Mouse (Mus musculus): ENCODE measurements around the gene Polr2l. TPM values are rescaled to one million over a fixed set of nuclear protein-coding genes. Genes with fewer than 3 reads are reported as not detected.

The Polr2l gene
- total RNA-seq, 2 experiments from 2014 or later = 43.9 to 50.4 TPM

GRCm38 (mm10) chr7:141435129-141435855 is 39.6 kb downstream of the Polr2l start:
- DNase-seq (ENCODE audit: low spot score in 2 of 2) = peak in 1 of 2 experiments; percentile 61

GRCm38 (mm10) chr7:141434464-141434863 is 40.5 kb downstream of the Polr2l start:
- DNase-seq (ENCODE audit: low spot score in 2 of 2) = peak; percentile 70 to 78

GRCm38 (mm10) chr7:141433517-141434400 is 41.2 kb downstream of the Polr2l start:
- DNase-seq (ENCODE audit: low spot score in 2 of 2) = no peak

GRCm38 (mm10) chr7:141432741-141433516 is 42.0 kb downstream of the Polr2l start:
- no peak for DNase-seq (ENCODE audit: low spot score in 2 of 2)

GRCm38 (mm10) chr7:141432186-141432611 is 42.7 kb downstream of the Polr2l start:
- no peak for DNase-seq (ENCODE audit: low spot score in 2 of 2)

- DNase-seq (ENCODE audit: low spot score in 2 of 2) = no peak
These were observed 43.3 kb downstream of the Polr2l start for GRCm38 (mm10) chr7:141431434-141432185.

GRCm38 (mm10) chr7:141430585-141431240 is 44.2 kb downstream of the Polr2l start:
- no peak for DNase-seq (ENCODE audit: low spot score in 2 of 2)

GRCm38 (mm10) chr7:141429840-141430584 is 44.9 kb downstream of the Polr2l start:
- no peak for DNase-seq (ENCODE audit: low spot score in 2 of 2)

- peak; percentile 81 to 88 for DNase-seq (ENCODE audit: low spot score in 2 of 2)
These were observed 45.6 kb downstream of the Polr2l start, which contains the start of gene Cend1 for GRCm38 (mm10) chr7:141429310-141429709. TSS of gene Cend1 (minus strand) at chr7:141429491.

- DNase-seq (ENCODE audit: low spot score in 2 of 2) = no peak
These were observed 46.2 kb downstream of the Polr2l start for GRCm38 (mm10) chr7:141428701-141429100.

GRCm38 (mm10) chr7:141426948-141427730 is 47.8 kb downstream of the Polr2l start:
- DNase-seq (ENCODE audit: low spot score in 2 of 2) = no peak

GRCm38 (mm10) chr7:141423811-141424210 is 51.1 kb downstream of the Polr2l start:
- no peak for DNase-seq (ENCODE audit: low spot score in 2 of 2)

Other genes starting within 250 kb of the Polr2l start
- 10 to 100 TPM; 66.9 to 77.2 TPM for gene Phrf1, start 246.3 kb downstream of the Polr2l start, total RNA-seq (2021)
- gene Irf7, start 208.7 kb downstream of the Polr2l start, total RNA-seq (2021) = 1 to 10 TPM in 1 of 2 experiments, under 1 TPM in 1; 0.46 to 1.3 TPM
- not detected for gene Cdhr5, start 198.3 kb downstream of the Polr2l start, total RNA-seq (2021)
- not detected for gene Sct, start 196.0 kb downstream of the Polr2l start, total RNA-seq (2021)
- gene Drd4, start 183.1 kb downstream of the Polr2l start, total RNA-seq (2021) = under 1 TPM; 0.31 to 0.32 TPM
- 100 to 1,000 TPM; 180 to 199 TPM for gene Deaf1, start 147.4 kb downstream of the Polr2l start, total RNA-seq (2021)
- 10 to 100 TPM; 30.2 to 30.8 TPM for gene Tmem80, start 147.4 kb downstream of the Polr2l start, total RNA-seq (2021)
- gene Eps8l2, start 136.3 kb downstream of the Polr2l start, total RNA-seq (2021) = 1 to 10 TPM; 5.5 to 7.8 TPM
- 100 to 1,000 TPM; 129 to 140 TPM for gene Taldo1, start 82.9 kb downstream of the Polr2l start, total RNA-seq (2021)
- 10 to 100 TPM; 37.4 to 37.6 TPM for gene Gatd1, start 61.0 kb downstream of the Polr2l start, total RNA-seq (2021)
- gene Cend1, start 45.6 kb downstream of the Polr2l start, total RNA-seq (2021) = 100 to 1,000 TPM; 332 to 341 TPM
- 100 to 1,000 TPM; 366 to 390 TPM for gene Slc25a22, start 37.2 kb downstream of the Polr2l start, total RNA-seq (2021)
- gene Pidd1, start 31.1 kb downstream of the Polr2l start, total RNA-seq (2021) = 1 to 10 TPM; 1.9 TPM
- gene Rplp2, start 27.8 kb downstream of the Polr2l start, total RNA-seq (2021) = 100 to 1,000 TPM; 577 to 590 TPM
- 10 to 100 TPM; 32.4 to 36.6 TPM for gene Pnpla2, start 19.9 kb downstream of the Polr2l start, total RNA-seq (2021)
- gene Cracr2b, start 14.0 kb downstream of the Polr2l start, total RNA-seq (2021) = 1 to 10 TPM; 5.5 to 6.6 TPM
- gene Cd151, start 7.7 kb downstream of the Polr2l start, total RNA-seq (2021) = 10 to 100 TPM; 29.5 to 33.8 TPM
- 10 to 100 TPM; 24.5 to 28.7 TPM for gene Tspan4, start 108 bp upstream of the Polr2l start, total RNA-seq (2021)
- gene Chid1, start 64.7 kb upstream of the Polr2l start, total RNA-seq (2021) = 10 to 100 TPM; 79.9 to 86.7 TPM
- gene Ap2a2, start 87.0 kb upstream of the Polr2l start, total RNA-seq (2021) = 100 to 1,000 TPM; 279 to 285 TPM
- not detected for gene Muc6, start 180.2 kb upstream of the Polr2l start, total RNA-seq (2021)
- 1 to 10 TPM in 1 of 2 experiments, under 1 TPM in 1; 0.83 to 1.2 TPM for gene Muc2, start 215.2 kb upstream of the Polr2l start, total RNA-seq (2021)

Data from layer of hippocampus, postnatal 14 days (tissue).